Mouse (Mus musculus) heart, postnatal 0 days (tissue): ENCODE results near the gene Rgsl1. TPM values are rescaled to one million over a fixed set of nuclear protein-coding genes. Genes with fewer than 3 reads are reported as not detected.
A peak's percentile ranks its signal among the peaks of the same experiment; 100 is the strongest.

ENCODE experiments used
- ATAC-seq: fragments of 200-750 bp; cut with Nextera tagmentation; 2 replicates; pipeline ENCODE4 v1.8.0; 2017; ENCODE audit warnings: low read depth, moderate number of reproducible peaks, moderate library complexity; ENCODE audit not compliant: insufficient read depth
- DNase-seq: peaks from one replicate; pipeline ENCODE4 v3.0.0-alpha.2; 2016; ENCODE audit warnings: low spot score
- H3K27ac ChIP-seq: fragments of 300-500 bp; sonication (generic); 2 replicates; pipeline ENCODE4 v1.5.1; 2014; ENCODE audit warnings: low read depth, mild to moderate bottlenecking
- H3K27me3 ChIP-seq: fragments of 300-500 bp; sonication (generic); 2 replicates; pipeline ENCODE4 v1.6.1; 2014; ENCODE audit warnings: low read length, mixed read lengths; ENCODE audit not compliant: control insufficient read depth, insufficient read depth
- H3K36me3 ChIP-seq: fragments of 300-500 bp; sonication (generic); replicated peaks from 2 replicates; pipeline ENCODE4 v1.6.1; 2014; ENCODE audit warnings: low read length, mixed read lengths; ENCODE audit not compliant: control insufficient read depth, insufficient read depth
- H3K4me1 ChIP-seq: fragments of 300-500 bp; sonication (generic); 2 replicates; pipeline ENCODE4 v1.6.1; 2014; ENCODE audit warnings: antibody characterized with exemption; ENCODE audit not compliant: control insufficient read depth, insufficient read depth
- H3K4me2 ChIP-seq: fragments of 300-500 bp; sonication (generic); 2 replicates; pipeline ENCODE4 v1.6.1; 2014; ENCODE audit warnings: low read depth, mild to moderate bottlenecking, low read length, moderate library complexity
- H3K4me3 ChIP-seq: fragments of 300-500 bp; sonication (generic); 2 replicates; pipeline ENCODE4 v1.5.1; 2014; ENCODE audit warnings: low read depth, low read length
- H3K9ac ChIP-seq: fragments of 300-500 bp; sonication (generic); replicated peaks from 2 replicates; pipeline ENCODE4 v1.6.1; 2014; ENCODE audit warnings: low read depth, low read length, mixed read lengths
- H3K9me3 ChIP-seq: fragments of 300-500 bp; sonication (generic); replicated peaks from 2 replicates; pipeline ENCODE4 v1.6.1; 2016; ENCODE audit warnings: low read length; ENCODE audit not compliant: control insufficient read depth
- CTCF ChIP-seq: IDR thresholded peaks from 2 replicates; pipeline ENCODE4 v1.5.1; 2016; ENCODE audit warnings: antibody characterized with exemption, control low read depth, low read depth
- EP300 ChIP-seq: IDR thresholded peaks from 2 replicates; pipeline ENCODE4 v1.6.1; 2016; ENCODE audit warnings: antibody characterized with exemption, low read depth
- WGBS: fragments of 180-500 bp; shearing (Covaris S2); extraction: QIAGEN DNeasy Blood & Tissue Kit; methylation state at CpG from one replicate; pipeline ENCODE4 v1.1.7; 2014; 5-methylcytosine and 5-hydroxymethylcytosine counted together
- polyA plus RNA-seq: library from polyadenylated mRNA; unstranded; fragments of >200 nt; fragmentation: Nextera tagmentation; extraction: Ambion mirVana; gene quantifications from 2 replicates; pipeline ENCODE4 v1.2.1, GENCODE M21; 2015
- total RNA-seq: library from RNA; depleted of rRNA; stranded (reverse); fragments of >200 nt; gene quantifications from 2 replicates; pipeline ENCODE4 v1.2.3, GENCODE M21; 2014; ENCODE audit warnings: low replicate concordance

Gene Rgsl1
- total and polyA plus RNA-seq, 2 experiments from 2014 or later: not detected

GRCm38 (mm10) chr1:153739437-153740015 is 104.4 kb downstream of the Rgsl1 start:
- peaks cover 14% of the 10 kb centered on the region; the same call in 1 of the 2 replicates for H3K27me3 ChIP-seq
- no peaks in the 10 kb centered on the region for H3K9me3 ChIP-seq
- ATAC-seq (no peak), DNase-seq (no peak)
- peak overlapping the region; percentile 48 for H3K4me3 ChIP-seq
- H3K9ac ChIP-seq: peak overlapping the region; percentile 28; the same call in 1 of the 2 replicates
- H3K4me1 ChIP-seq: peaks cover 8% of the 10 kb centered on the region
- H3K27ac ChIP-seq: no peak overlapping the region
- TF ChIP-seq EP300 (no peak), CTCF (no peak)
- peak overlapping the region; percentile 75 for H3K4me2 ChIP-seq
- 24% methylated on average over 13 of the region's 13 CpGs for WGBS
- no peaks in the 10 kb centered on the region for H3K36me3 ChIP-seq

GRCm38 (mm10) chr1:153737101-153738085 is 106.5 kb downstream of the Rgsl1 start:
- Histone ChIP-seq H3K4me2 (no peak overlapping the region), H3K36me3 (no peaks in the 10 kb centered on the region), H3K9ac (no peak overlapping the region), H3K27me3 (peaks cover 14% of the 10 kb centered on the region; the same call in 1 of the 2 replicates), H3K27ac (no peak overlapping the region), H3K4me1 (peaks cover 8% of the 10 kb centered on the region), H3K9me3 (no peaks in the 10 kb centered on the region), H3K4me3 (no peak overlapping the region)
- no peak for DNase-seq
- ATAC-seq: no peak
- 61% methylated on average over 9 of the region's 9 CpGs for WGBS
- TF ChIP-seq CTCF (no peak), EP300 (no peak)

GRCm38 (mm10) chr1:153736096-153736495 is 107.8 kb downstream of the Rgsl1 start:
- Histone ChIP-seq H3K9ac (no peak overlapping the region), H3K4me3 (no peak overlapping the region), H3K27me3 (peaks cover 14% of the 10 kb centered on the region; the same call in 1 of the 2 replicates)

GRCm38 (mm10) chr1:153734866-153735265 is 109.1 kb downstream of the Rgsl1 start:
- no peaks in the 10 kb centered on the region for H3K36me3 ChIP-seq
- H3K9me3 ChIP-seq: no peaks in the 10 kb centered on the region
- peaks cover 14% of the 10 kb centered on the region for H3K4me1 ChIP-seq
- no peak overlapping the region for H3K4me2 ChIP-seq
- DNase-seq: no peak
- no peak overlapping the region for H3K9ac ChIP-seq
- TF ChIP-seq CTCF (no peak), EP300 (no peak)
- H3K4me3 ChIP-seq: no peak overlapping the region
- H3K27me3 ChIP-seq: peaks cover 14% of the 10 kb centered on the region; the same call in 1 of the 2 replicates
- no peak overlapping the region for H3K27ac ChIP-seq
- ATAC-seq: no peak
- 72% methylated on average over 4 of the region's 4 CpGs for WGBS

More at GRCm38 (mm10) chr1:153736096-153736495, 107.8 kb downstream of the Rgsl1 start:
- 41% methylated on average over 6 of the region's 6 CpGs for WGBS
- H3K36me3 ChIP-seq: no peaks in the 10 kb centered on the region
- DNase-seq: no peak
- TF ChIP-seq CTCF (no peak), EP300 (no peak)
- no peak for ATAC-seq
- H3K9me3 ChIP-seq: no peaks in the 10 kb centered on the region
- peaks cover 11% of the 10 kb centered on the region for H3K4me1 ChIP-seq
- H3K4me2 ChIP-seq: no peak overlapping the region
- no peak overlapping the region for H3K27ac ChIP-seq

- TF ChIP-seq EP300 (no peak), CTCF (no peak)
- no peak for ATAC-seq
- 60% methylated on average over 9 of the region's 9 CpGs for WGBS
Observed at GRCm38 (mm10) chr1:153733181-153733580, 110.8 kb downstream of the Rgsl1 start.

More at GRCm38 (mm10) chr1:153733181-153733580, 110.8 kb downstream of the Rgsl1 start:
- Histone ChIP-seq H3K4me3 (no peak overlapping the region), H3K9ac (no peak overlapping the region), H3K4me1 (peaks cover 21% of the 10 kb centered on the region), H3K27ac (no peak overlapping the region), H3K36me3 (no peaks in the 10 kb centered on the region), H3K4me2 (no peak overlapping the region), H3K9me3 (no peaks in the 10 kb centered on the region), H3K27me3 (peaks cover 4% of the 10 kb centered on the region; the same call in 1 of the 2 replicates)
- no peak for DNase-seq
